1 mouse cellular context compared by ENCODE assay signal in the genomic region with DNA sequence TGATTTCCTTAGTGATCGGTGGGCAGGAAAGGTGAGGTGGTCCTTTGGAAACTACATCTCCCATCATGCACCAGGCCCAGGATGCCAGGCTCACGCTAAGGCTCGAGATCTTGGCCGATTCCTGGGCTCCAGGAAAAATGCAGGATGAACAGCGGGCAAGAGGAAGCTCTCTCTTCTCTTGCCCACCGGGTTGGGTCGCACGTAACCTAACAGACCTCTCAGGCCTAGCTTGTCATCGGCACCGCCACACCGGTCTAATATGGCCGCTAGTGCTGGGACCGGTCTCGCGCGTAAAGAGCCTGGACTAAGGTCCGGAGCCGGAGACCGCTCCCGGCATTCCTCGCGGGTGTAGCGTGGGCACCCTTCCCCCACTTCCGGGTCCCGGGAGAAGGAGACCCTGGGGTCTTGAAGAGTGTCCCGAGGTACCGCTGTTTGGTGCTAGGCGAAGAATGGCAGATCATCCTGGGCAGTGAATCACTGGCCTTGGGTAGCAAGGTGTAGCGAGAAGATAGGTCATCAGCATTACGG.
A peak's percentile ranks its signal among the peaks of the same experiment; 100 is the strongest.
TF ChIP-seq lines count a peak whose summit lies in the region.

A gene (plus strand): TSS at position 81 of the 528 bp plus-strand sequence.

TF ChIP-seq in MEL, 35 proteins besides CTCF, POLR2A, EP300 and RAD21 (continued from another document):
- peak; percentile 94 for TF ChIP-seq HCFC1 (IDR thresholded peaks at IDR 0.05; ENCODE audit: low read depth, low read length)
- no peak for TF ChIP-seq GATA1 (IDR thresholded peaks at IDR 0.05; ENCODE audit: low read depth, low read length)
- no peak for TF ChIP-seq ZMIZ1 (IDR thresholded peaks at IDR 0.05; ENCODE audit: low read depth, low read length)
- 0 out of 2 replicates have a peak, but pooled peaks have one; percentile 45 for TF ChIP-seq SIN3A (IDR thresholded peaks at IDR 0.05; ENCODE audit: low read length)
- TF ChIP-seq NELFE (IDR thresholded peaks at IDR 0.05; ENCODE audit: low read depth, low read length) = peak; percentile 68
TF ChIP-seq in MEL: peak in this region for 12.
